Mouse (Mus musculus) midbrain, embryonic 15.5 days (tissue): ENCODE data around the gene Ssbp4. TPM values are rescaled to one million over a fixed set of nuclear protein-coding genes. Genes with fewer than 3 reads are reported as not detected.

Source experiments
- ATAC-seq: fragments of 200-750 bp; cut with Nextera tagmentation; replicated peaks from 2 replicates; pipeline ENCODE4 v1.8.0; 2017; ENCODE audit warnings: moderate TSS enrichment
- H3K27ac ChIP-seq: fragments of 300-500 bp; sonication (generic); 2 replicates; pipeline ENCODE4 v1.5.1; 2015; ENCODE audit warnings: mild to moderate bottlenecking, inconsistent platforms
- H3K27me3 ChIP-seq: fragments of 300-500 bp; sonication (generic); replicated peaks from 2 replicates; pipeline ENCODE4 v1.6.1; 2015; ENCODE audit warnings: inconsistent platforms
- H3K36me3 ChIP-seq: fragments of 300-500 bp; sonication (generic); replicated peaks from 2 replicates; pipeline ENCODE4 v1.6.1; 2015; ENCODE audit warnings: inconsistent platforms
- H3K4me1 ChIP-seq: fragments of 300-500 bp; sonication (generic); 2 replicates; pipeline ENCODE4 v1.6.1; 2015; ENCODE audit warnings: inconsistent platforms
- H3K4me2 ChIP-seq: fragments of 300-500 bp; sonication (generic); 2 replicates; pipeline ENCODE4 v1.6.1; 2015; ENCODE audit warnings: inconsistent platforms, mild to moderate bottlenecking, moderate library complexity
- H3K4me3 ChIP-seq: fragments of 300-500 bp; sonication (generic); 2 replicates; pipeline ENCODE4 v1.5.1; 2015; ENCODE audit warnings: mild to moderate bottlenecking, inconsistent platforms
- H3K9ac ChIP-seq: fragments of 300-500 bp; sonication (generic); 2 replicates; pipeline ENCODE4 v1.6.1; 2015; ENCODE audit warnings: mild to moderate bottlenecking, inconsistent platforms
- H3K9me3 ChIP-seq: fragments of 300-500 bp; sonication (generic); 2 replicates; pipeline ENCODE4 v1.6.1; 2016; ENCODE audit warnings: inconsistent platforms
- WGBS: fragments of 180-500 bp; shearing (Covaris S2); methylation state at CpG from one replicate; pipeline ENCODE4 v1.1.7; 2015; ENCODE audit warnings: mixed read lengths; 5-methylcytosine and 5-hydroxymethylcytosine counted together
- polyA plus RNA-seq: library from polyadenylated mRNA; unstranded; fragments of >200 nt; fragmentation: Nextera tagmentation; extraction: Ambion mirVana; gene quantifications from 2 replicates; pipeline ENCODE4 v1.2.1, GENCODE M21; 2015

Gene Ssbp4
- polyA plus RNA-seq, 1 experiment from 2014 or later = 175 TPM

DNA sequence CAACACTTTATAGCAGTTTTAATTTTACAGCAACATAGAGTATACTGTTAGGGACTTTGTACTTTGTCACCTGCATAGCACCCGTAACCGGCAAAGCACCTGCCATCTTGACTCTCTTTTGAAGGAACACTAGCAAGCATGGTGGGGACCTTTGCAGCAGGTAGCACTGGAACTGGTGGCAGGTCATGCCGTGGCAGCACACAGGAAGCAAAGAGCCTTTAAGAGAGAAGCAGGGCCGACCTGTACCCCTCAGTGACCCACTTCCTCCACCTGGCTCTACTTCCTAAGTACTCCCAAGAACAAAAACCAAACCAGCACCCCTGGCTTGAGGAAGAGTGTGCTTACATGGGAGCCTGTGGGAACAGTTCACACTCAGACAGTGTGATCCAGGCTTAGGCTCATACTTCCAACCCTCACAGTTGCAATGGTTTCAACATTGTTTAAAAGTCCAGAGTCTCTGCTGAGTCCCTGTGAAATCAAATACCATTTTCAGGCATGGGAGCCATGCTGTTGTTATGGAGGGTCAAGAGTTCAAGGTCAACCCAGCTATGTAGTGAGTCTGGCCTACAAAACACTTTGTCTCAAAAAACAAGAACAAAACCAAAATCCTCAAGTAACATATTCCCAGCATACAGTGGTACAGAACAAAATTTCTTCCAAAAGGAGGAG lies 53.5 kb downstream of the Ssbp4 start:
- WGBS = 93% methylated on average over 4 of the region's 4 CpGs
- H3K27ac ChIP-seq = no peak overlapping the region
- H3K4me3 ChIP-seq = no peak overlapping the region
- no peak overlapping the region for H3K4me2 ChIP-seq
- no peak for ATAC-seq
- H3K27me3 ChIP-seq = no peaks in the 10 kb centered on the region
- no peaks in the 10 kb centered on the region for H3K9me3 ChIP-seq
- no peaks in the 10 kb centered on the region for H3K36me3 ChIP-seq
- H3K9ac ChIP-seq = no peak overlapping the region
- peaks cover 14% of the 10 kb centered on the region for H3K4me1 ChIP-seq

DNA sequence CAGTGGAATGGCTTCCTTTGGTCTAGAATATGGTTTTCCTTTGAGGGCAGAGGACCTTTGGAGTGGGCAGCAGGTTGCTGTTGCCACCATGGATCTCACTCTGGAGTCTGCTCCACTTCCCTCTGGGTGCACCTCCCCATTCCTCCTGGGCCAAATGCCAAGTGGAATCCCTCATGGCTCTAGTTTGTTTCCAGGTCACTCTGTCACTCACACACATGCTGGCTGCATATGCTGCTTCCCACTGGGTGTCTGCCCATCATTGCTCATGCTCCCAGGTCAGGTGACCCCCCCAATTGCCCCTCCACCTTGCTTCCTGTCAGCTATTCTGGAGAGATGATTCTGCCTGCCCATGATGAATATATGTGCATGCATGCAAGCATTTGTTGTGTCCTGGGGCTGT lies 54.9 kb downstream of the Ssbp4 start:
- H3K4me1 ChIP-seq = peaks cover 14% of the 10 kb centered on the region
- no peak overlapping the region for H3K4me2 ChIP-seq
- ATAC-seq = no peak
- H3K27ac ChIP-seq = no peak overlapping the region
- no peak overlapping the region for H3K9ac ChIP-seq
- H3K9me3 ChIP-seq = no peaks in the 10 kb centered on the region
- H3K36me3 ChIP-seq = no peaks in the 10 kb centered on the region
- H3K4me3 ChIP-seq = no peak overlapping the region
- H3K27me3 ChIP-seq = no peaks in the 10 kb centered on the region

DNA sequence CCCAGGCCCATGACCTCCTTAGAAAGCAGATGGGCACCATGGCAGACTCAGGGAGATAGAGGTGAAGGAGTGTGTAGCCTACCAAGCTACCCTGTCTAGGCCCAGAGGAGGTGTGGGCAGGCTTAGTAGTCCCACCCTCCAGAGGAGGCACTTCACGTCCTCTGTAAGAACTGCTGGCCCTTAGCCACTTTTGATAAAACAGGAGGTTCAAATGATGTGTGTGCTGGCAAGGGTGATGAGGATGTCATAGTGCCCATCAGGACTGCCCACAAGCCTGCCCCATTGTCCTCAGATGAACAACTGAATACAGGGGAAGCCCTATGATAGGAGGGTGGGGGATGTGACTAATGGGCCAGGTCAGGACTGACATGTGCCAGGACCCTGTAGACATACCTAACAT lies 55.8 kb downstream of the Ssbp4 start:
- Histone ChIP-seq H3K4me1 (peaks cover 14% of the 10 kb centered on the region), H3K4me2 (no peak overlapping the region), H3K9me3 (no peaks in the 10 kb centered on the region), H3K27me3 (no peaks in the 10 kb centered on the region), H3K9ac (no peak overlapping the region), H3K4me3 (no peak overlapping the region), H3K27ac (no peak overlapping the region), H3K36me3 (no peaks in the 10 kb centered on the region)
- 57% methylated on average over 1 of the region's 1 CpGs for WGBS
- ATAC-seq = no peak

DNA sequence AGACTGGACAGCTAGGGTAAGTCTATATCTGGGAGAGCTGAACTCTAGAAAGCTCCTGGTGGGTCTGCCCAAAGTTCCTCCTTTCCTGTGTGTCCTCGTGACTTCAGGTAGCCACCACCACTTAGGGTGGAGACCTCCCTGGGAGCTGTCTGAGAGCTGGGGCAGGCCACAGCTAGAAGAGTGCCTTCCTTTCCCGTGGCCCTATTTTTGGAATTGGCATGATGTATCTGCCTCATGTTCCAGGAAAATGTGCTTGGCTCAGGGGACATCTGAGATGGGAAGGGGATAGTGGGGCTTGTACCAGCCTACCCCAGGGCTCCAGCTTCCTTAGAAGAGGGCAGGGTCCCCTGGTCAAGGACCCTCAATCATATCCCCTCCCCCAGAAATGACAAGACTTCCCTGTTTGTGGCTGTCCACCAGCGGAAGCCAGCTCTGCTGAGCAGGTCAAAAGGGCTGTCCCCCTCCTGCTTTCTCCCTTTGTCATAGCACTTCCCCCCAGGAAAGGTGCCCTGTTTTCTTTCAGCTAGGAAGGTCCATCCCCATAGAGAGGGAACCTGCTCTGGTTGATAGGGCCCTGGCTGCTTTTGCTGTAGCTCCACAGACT lies 57.0 kb downstream of the Ssbp4 start:
- Histone ChIP-seq H3K9me3 (no peaks in the 10 kb centered on the region), H3K9ac (no peak overlapping the region), H3K4me2 (no peak overlapping the region), H3K4me1 (peaks cover 14% of the 10 kb centered on the region), H3K27me3 (no peaks in the 10 kb centered on the region), H3K27ac (no peak overlapping the region), H3K36me3 (no peaks in the 10 kb centered on the region), H3K4me3 (no peak overlapping the region)
- 81% methylated on average over 3 of the region's 3 CpGs for WGBS
- ATAC-seq = no peak

DNA sequence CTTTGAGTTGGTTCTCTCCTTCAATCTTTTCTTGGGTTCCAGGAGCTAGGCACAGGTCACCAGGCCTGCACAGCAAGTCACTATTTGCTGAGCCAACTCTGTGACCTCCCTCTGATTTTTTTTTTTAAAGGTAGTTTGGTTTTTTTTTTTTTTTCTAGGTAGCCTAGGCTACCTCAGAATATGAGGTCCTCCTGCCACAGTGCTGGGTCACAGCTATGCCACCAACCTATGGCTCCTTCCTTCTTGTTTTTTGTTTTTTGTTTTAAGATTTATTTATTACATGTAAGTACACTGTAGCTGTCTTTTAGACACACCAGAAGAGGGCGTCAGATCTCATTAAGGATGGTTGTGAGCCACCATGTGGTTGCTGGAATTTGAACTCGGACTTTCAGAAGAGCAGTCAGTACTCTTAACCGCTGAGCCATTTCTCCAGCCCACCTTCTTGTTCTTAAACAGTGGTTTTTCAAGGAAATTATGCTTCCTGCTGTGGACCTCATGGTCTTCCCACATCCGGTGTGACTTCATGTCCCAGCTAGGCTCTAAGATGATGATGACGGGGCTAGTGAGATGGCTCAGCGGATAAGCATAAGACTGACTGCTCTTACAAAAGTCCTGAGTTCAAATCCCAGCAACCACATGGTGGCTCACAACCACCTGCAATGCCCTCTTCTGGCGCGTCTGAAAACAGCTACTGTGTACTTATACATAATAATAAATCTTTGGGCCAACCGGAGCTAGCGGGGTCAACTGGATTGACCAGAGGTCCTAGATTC lies 59.1 kb downstream of the Ssbp4 start:
- H3K4me3 ChIP-seq = no peak overlapping the region
- peaks cover 14% of the 10 kb centered on the region for H3K4me1 ChIP-seq
- no peak for ATAC-seq
- WGBS = 92% methylated on average over 10 of the region's 10 CpGs
- no peak overlapping the region for H3K9ac ChIP-seq
- H3K4me2 ChIP-seq = no peak overlapping the region
- H3K27me3 ChIP-seq = no peaks in the 10 kb centered on the region
- H3K27ac ChIP-seq = no peak overlapping the region
- H3K9me3 ChIP-seq = no peaks in the 10 kb centered on the region
- no peaks in the 10 kb centered on the region for H3K36me3 ChIP-seq

DNA sequence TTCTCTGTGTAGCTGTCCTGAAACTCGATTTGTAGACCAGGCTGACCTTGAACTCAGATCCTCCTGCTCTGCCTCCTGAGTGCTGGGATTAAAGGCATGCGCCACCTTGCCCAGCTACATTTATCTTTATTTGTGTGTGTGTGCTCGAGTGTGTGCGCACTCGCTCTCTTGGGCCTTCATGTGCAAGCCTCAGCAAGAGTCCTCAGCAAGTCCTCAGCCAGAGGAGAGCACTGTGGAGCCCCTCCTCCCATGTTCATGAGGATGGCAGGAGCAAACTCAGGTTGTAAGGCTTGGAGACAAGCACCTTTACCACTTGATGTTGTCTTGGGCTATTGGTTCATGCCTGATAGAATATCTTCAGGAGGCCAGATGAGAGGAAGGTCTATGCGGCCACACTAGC lies 60.9 kb downstream of the Ssbp4 start:
- Histone ChIP-seq H3K4me2 (no peak overlapping the region), H3K27me3 (no peaks in the 10 kb centered on the region), H3K36me3 (no peaks in the 10 kb centered on the region), H3K4me3 (no peak overlapping the region), H3K9me3 (no peaks in the 10 kb centered on the region), H3K27ac (no peak overlapping the region), H3K4me1 (0 out of 2 replicates have a peak, but pooled peaks cover 19% of the 10 kb centered on the region), H3K9ac (no peak overlapping the region)
- ATAC-seq = no peak
- WGBS = 89% methylated on average over 6 of the region's 6 CpGs

Other genes starting within 250 kb of the Ssbp4 start
- 0.50 and 0.57 TPM in 2 replicates for gene Comp, start 235.3 kb downstream of the Ssbp4 start, polyA plus RNA-seq
- 57.2 and 58.7 TPM in 2 replicates for gene Crtc1, start 169.3 kb downstream of the Ssbp4 start, polyA plus RNA-seq
- gene Klhl26, start 131.9 kb downstream of the Ssbp4 start, polyA plus RNA-seq = 31.0 and 31.4 TPM in 2 replicates
- 123 and 141 TPM in 2 replicates for gene Tmem59l, start 121.5 kb downstream of the Ssbp4 start, polyA plus RNA-seq
- gene Crlf1, start 115.7 kb downstream of the Ssbp4 start, polyA plus RNA-seq = 2.4 and 2.9 TPM in 2 replicates
- 164 and 169 TPM in 2 replicates for gene Rex1bd, start 102.1 kb downstream of the Ssbp4 start, polyA plus RNA-seq
- 587 and 620 TPM in 2 replicates for gene Uba52, start 98.1 kb downstream of the Ssbp4 start, polyA plus RNA-seq
- gene Fkbp8, start 81.1 kb downstream of the Ssbp4 start, polyA plus RNA-seq = 450 and 462 TPM in 2 replicates
- gene Kxd1, start 80.9 kb downstream of the Ssbp4 start, polyA plus RNA-seq = 46.4 and 51.7 TPM in 2 replicates
- 18.6 and 19.9 TPM in 2 replicates for gene Ell, start 69.4 kb downstream of the Ssbp4 start, polyA plus RNA-seq
- 175 and 176 TPM in 2 replicates for gene Isyna1, start 14.5 kb downstream of the Ssbp4 start, polyA plus RNA-seq
- gene Lrrc25, start 7.3 kb upstream of the Ssbp4 start, polyA plus RNA-seq = 1.2 and 1.6 TPM in 2 replicates
- 0.13 and 0.19 TPM in 2 replicates for gene Gdf15, start 23.6 kb upstream of the Ssbp4 start, polyA plus RNA-seq
- 70.1 and 74.5 TPM in 2 replicates for gene Pgpep1, start 51.5 kb upstream of the Ssbp4 start, polyA plus RNA-seq
- gene Lsm4, start 64.4 kb upstream of the Ssbp4 start, polyA plus RNA-seq = 175 and 193 TPM in 2 replicates
- 83.0 and 94.4 TPM in 2 replicates for gene Jund, start 90.1 kb upstream of the Ssbp4 start, polyA plus RNA-seq
- gene Iqcn, start 94.6 kb upstream of the Ssbp4 start, polyA plus RNA-seq = 0.05 and 0.14 TPM in 2 replicates
- gene Gm3336, start 109.7 kb upstream of the Ssbp4 start, polyA plus RNA-seq = not detected in 2 replicates
- 0.15 and 0.46 TPM in 2 replicates for gene Pde4c, start 114.8 kb upstream of the Ssbp4 start, polyA plus RNA-seq
- gene Rab3a, start 145.8 kb upstream of the Ssbp4 start, polyA plus RNA-seq = 473 and 487 TPM in 2 replicates
- 36.6 and 38.4 TPM in 2 replicates for gene Mpv17l2, start 152.1 kb upstream of the Ssbp4 start, polyA plus RNA-seq
- 113 TPM in 2 replicates for gene Pik3r2, start 167.8 kb upstream of the Ssbp4 start, polyA plus RNA-seq
- 26.4 and 26.9 TPM in 2 replicates for gene Mast3, start 196.2 kb upstream of the Ssbp4 start, polyA plus RNA-seq
- 0.10 and 0.36 TPM in 2 replicates for gene Il12rb1, start 199.6 kb upstream of the Ssbp4 start, polyA plus RNA-seq
- 8.1 and 8.6 TPM in 2 replicates for gene Arrdc2, start 230.8 kb upstream of the Ssbp4 start, polyA plus RNA-seq